Mouse (Mus musculus) embryonic facial prominence, embryonic 13.5 days (tissue): ENCODE results near the gene Ttc21b. TPM values are rescaled to one million over a fixed set of nuclear protein-coding genes. Genes with fewer than 3 reads are reported as not detected.
A peak's percentile ranks its signal among the peaks of the same experiment; 100 is the strongest.

Experiments
- ATAC-seq: fragments of 200-750 bp; cut with Nextera tagmentation; 2 replicates; pipeline ENCODE4 v1.8.0; 2017; ENCODE audit warnings: low read depth; ENCODE audit not compliant: insufficient number of reproducible peaks, insufficient read depth, low FRiP score, low TSS enrichment
- H3K27ac ChIP-seq: fragments of 300-500 bp; sonication (generic); 2 replicates; pipeline ENCODE4 v1.5.1; 2015; ENCODE audit warnings: moderate library complexity, mild to moderate bottlenecking, inconsistent platforms
- H3K27me3 ChIP-seq: fragments of 300-500 bp; sonication (generic); 2 replicates; pipeline ENCODE4 v1.6.1; 2015; ENCODE audit warnings: mild to moderate bottlenecking, inconsistent platforms
- H3K36me3 ChIP-seq: fragments of 300-500 bp; sonication (generic); 2 replicates; pipeline ENCODE4 v1.6.1; 2015; ENCODE audit warnings: mild to moderate bottlenecking, inconsistent platforms
- H3K4me1 ChIP-seq: fragments of 300-500 bp; sonication (generic); 2 replicates; pipeline ENCODE4 v1.6.1; 2015; ENCODE audit warnings: inconsistent platforms
- H3K4me2 ChIP-seq: fragments of 300-500 bp; sonication (generic); 2 replicates; pipeline ENCODE4 v1.6.1; 2015; ENCODE audit warnings: moderate library complexity, mild to moderate bottlenecking, inconsistent platforms
- H3K4me3 ChIP-seq: fragments of 300-500 bp; sonication (generic); 2 replicates; pipeline ENCODE4 v1.5.1; 2015; ENCODE audit warnings: mild to moderate bottlenecking, inconsistent platforms
- H3K9ac ChIP-seq: fragments of 300-500 bp; sonication (generic); 2 replicates; pipeline ENCODE4 v1.6.1; 2015; ENCODE audit warnings: mild to moderate bottlenecking, inconsistent platforms
- H3K9me3 ChIP-seq: fragments of 300-500 bp; sonication (generic); 2 replicates; pipeline ENCODE4 v1.6.1; 2016; ENCODE audit warnings: inconsistent platforms
- WGBS: fragments of 180-500 bp; shearing (Covaris S2); methylation state at CpG from one replicate; pipeline ENCODE4 v1.1.7; 2015; ENCODE audit warnings: mixed read lengths; 5-methylcytosine and 5-hydroxymethylcytosine counted together
- polyA plus RNA-seq: library from polyadenylated mRNA; unstranded; fragments of >200 nt; fragmentation: Nextera tagmentation; extraction: Ambion mirVana; gene quantifications from 2 replicates; pipeline ENCODE4 v1.2.1, GENCODE M21; 2015

Gene Ttc21b
- polyA plus RNA-seq, 1 experiment from 2014 or later, result 13.8 TPM

- H3K9ac ChIP-seq, result no peak overlapping the region
- H3K4me2 ChIP-seq, result no peak overlapping the region
- no peak overlapping the region for H3K27ac ChIP-seq
- H3K4me3 ChIP-seq, result no peak overlapping the region
- H3K27me3 ChIP-seq, result no peaks in the 10 kb centered on the region; the same call in 1 of the 2 replicates
- H3K36me3 ChIP-seq, result no peaks in the 10 kb centered on the region
- WGBS, result 78% methylated on average over 11 of the region's 11 CpGs
- ATAC-seq, result no peak
- H3K9me3 ChIP-seq, result no peaks in the 10 kb centered on the region
- H3K4me1 ChIP-seq, result peaks cover 12% of the 10 kb centered on the region
These were observed 85.7 kb downstream of the Ttc21b start for GRCm38 (mm10) chr2:66170721-66171120.

GRCm38 (mm10) chr2:66165025-66165424 is 91.4 kb downstream of the Ttc21b start:
- H3K9me3 ChIP-seq, result no peaks in the 10 kb centered on the region
- H3K36me3 ChIP-seq, result no peaks in the 10 kb centered on the region
- no peak for ATAC-seq
- H3K27ac ChIP-seq, result no peak overlapping the region
- no peak overlapping the region for H3K4me3 ChIP-seq
- no peak overlapping the region for H3K4me2 ChIP-seq
- 95% methylated on average over 8 of the region's 8 CpGs for whole genome bisulfite sequencing
- no peaks in the 10 kb centered on the region for H3K27me3 ChIP-seq
- H3K4me1 ChIP-seq, result no peaks in the 10 kb centered on the region
- no peak overlapping the region for H3K9ac ChIP-seq

GRCm38 (mm10) chr2:66158140-66158915 is 98.1 kb downstream of the Ttc21b start:
- WGBS, result 35% methylated on average over 7 of the region's 7 CpGs
- Histone ChIP-seq H3K4me3 (no peak overlapping the region), H3K36me3 (no peaks in the 10 kb centered on the region), H3K4me1 (0 out of 2 replicates have a peak, but pooled peaks cover 6% of the 10 kb centered on the region), H3K27ac (no peak overlapping the region), H3K27me3 (no peaks in the 10 kb centered on the region), H3K9ac (no peak overlapping the region), H3K4me2 (no peak overlapping the region), H3K9me3 (no peaks in the 10 kb centered on the region)
- no peak for ATAC-seq

- Histone ChIP-seq H3K9me3 (no peaks in the 10 kb centered on the region), H3K36me3 (no peaks in the 10 kb centered on the region), H3K9ac (no peak overlapping the region), H3K4me2 (no peak overlapping the region), H3K27me3 (no peaks in the 10 kb centered on the region), H3K4me1 (no peaks in the 10 kb centered on the region), H3K4me3 (no peak overlapping the region), H3K27ac (no peak overlapping the region)
- 77% methylated on average over 2 of the region's 2 CpGs for WGBS
- ATAC-seq, result no peak
These were observed 105.0 kb downstream of the Ttc21b start for GRCm38 (mm10) chr2:66151436-66151835.

GRCm38 (mm10) chr2:66150531-66150930 is 105.9 kb downstream of the Ttc21b start:
- no peak overlapping the region for H3K27ac ChIP-seq
- no peaks in the 10 kb centered on the region for H3K9me3 ChIP-seq
- H3K9ac ChIP-seq, result no peak overlapping the region
- no peaks in the 10 kb centered on the region for H3K36me3 ChIP-seq
- H3K4me3 ChIP-seq, result no peak overlapping the region
- 28% methylated on average over 3 of the region's 3 CpGs for WGBS
- ATAC-seq, result no peak
- H3K4me2 ChIP-seq, result no peak overlapping the region
- H3K27me3 ChIP-seq, result no peaks in the 10 kb centered on the region
- H3K4me1 ChIP-seq, result no peaks in the 10 kb centered on the region

- H3K36me3 ChIP-seq, result no peaks in the 10 kb centered on the region
- H3K27ac ChIP-seq, result no peak overlapping the region
- no peak overlapping the region for H3K4me2 ChIP-seq
- no peaks in the 10 kb centered on the region for H3K27me3 ChIP-seq
- 77% methylated on average over 10 of the region's 10 CpGs for WGBS
- no peak overlapping the region for H3K4me3 ChIP-seq
- no peaks in the 10 kb centered on the region for H3K4me1 ChIP-seq
- H3K9ac ChIP-seq, result no peak overlapping the region
- H3K9me3 ChIP-seq, result no peaks in the 10 kb centered on the region
- no peak for ATAC-seq
These were observed 107.7 kb downstream of the Ttc21b start for GRCm38 (mm10) chr2:66148654-66149230.

GRCm38 (mm10) chr2:66146473-66146872 is 109.9 kb downstream of the Ttc21b start:
- H3K36me3 ChIP-seq, result no peaks in the 10 kb centered on the region
- ATAC-seq, result no peak
- WGBS, result 39% methylated on average over 4 of the region's 4 CpGs

GRCm38 (mm10) chr2:66144770-66145169 is 111.6 kb downstream of the Ttc21b start:
- 41% methylated on average over 5 of the region's 5 CpGs for WGBS
- H3K4me1 ChIP-seq, result peaks cover 7% of the 10 kb centered on the region

More at GRCm38 (mm10) chr2:66146473-66146872, 109.9 kb downstream of the Ttc21b start:
- Histone ChIP-seq H3K4me1 (no peaks in the 10 kb centered on the region), H3K27ac (no peak overlapping the region), H3K4me3 (no peak overlapping the region), H3K4me2 (no peak overlapping the region), H3K27me3 (no peaks in the 10 kb centered on the region), H3K9ac (no peak overlapping the region), H3K9me3 (no peaks in the 10 kb centered on the region)

GRCm38 (mm10) chr2:66143284-66143683 is 113.1 kb downstream of the Ttc21b start:
- no peak overlapping the region for H3K4me3 ChIP-seq
- no peak overlapping the region for H3K27ac ChIP-seq
- no peak for ATAC-seq
- no peak overlapping the region for H3K9ac ChIP-seq
- no peaks in the 10 kb centered on the region for H3K36me3 ChIP-seq
- no peaks in the 10 kb centered on the region for H3K27me3 ChIP-seq
- no peak overlapping the region for H3K4me2 ChIP-seq
- no peaks in the 10 kb centered on the region for H3K9me3 ChIP-seq
- H3K4me1 ChIP-seq, result peaks cover 7% of the 10 kb centered on the region
- WGBS, result 92% methylated on average over 4 of the region's 4 CpGs

More at GRCm38 (mm10) chr2:66144770-66145169, 111.6 kb downstream of the Ttc21b start:
- ATAC-seq, result no peak
- Histone ChIP-seq H3K27ac (no peak overlapping the region), H3K9me3 (no peaks in the 10 kb centered on the region), H3K4me2 (no peak overlapping the region), H3K27me3 (no peaks in the 10 kb centered on the region), H3K9ac (no peak overlapping the region), H3K4me3 (no peak overlapping the region), H3K36me3 (no peaks in the 10 kb centered on the region)

GRCm38 (mm10) chr2:66142711-66143110 is 113.7 kb downstream of the Ttc21b start:
- H3K4me3 ChIP-seq, result no peak overlapping the region
- WGBS, result 84% methylated on average over 2 of the region's 2 CpGs
- H3K27me3 ChIP-seq, result no peaks in the 10 kb centered on the region
- H3K9me3 ChIP-seq, result no peaks in the 10 kb centered on the region
- no peak overlapping the region for H3K27ac ChIP-seq
- no peaks in the 10 kb centered on the region for H3K36me3 ChIP-seq
- peaks cover 7% of the 10 kb centered on the region for H3K4me1 ChIP-seq
- H3K9ac ChIP-seq, result no peak overlapping the region
- H3K4me2 ChIP-seq, result no peak overlapping the region
- no peak for ATAC-seq

GRCm38 (mm10) chr2:66142268-66142667 is 114.1 kb downstream of the Ttc21b start:
- no peaks in the 10 kb centered on the region for H3K36me3 ChIP-seq

GRCm38 (mm10) chr2:66140246-66140645 is 116.2 kb downstream of the Ttc21b start:
- no peaks in the 10 kb centered on the region for H3K36me3 ChIP-seq
- no peak overlapping the region for H3K4me2 ChIP-seq
- WGBS, result 23% methylated on average over 4 of the region's 4 CpGs
- H3K9ac ChIP-seq, result no peak overlapping the region
- no peaks in the 10 kb centered on the region for H3K27me3 ChIP-seq
- no peak overlapping the region for H3K4me3 ChIP-seq
- 0 out of 2 replicates have a peak overlapping the region, but pooled peaks have one; percentile 9 for H3K27ac ChIP-seq
- H3K9me3 ChIP-seq, result no peaks in the 10 kb centered on the region
- no peak for ATAC-seq
- peaks cover 7% of the 10 kb centered on the region for H3K4me1 ChIP-seq

More at GRCm38 (mm10) chr2:66142268-66142667, 114.1 kb downstream of the Ttc21b start:
- H3K9me3 ChIP-seq, result no peaks in the 10 kb centered on the region
- no peak overlapping the region for H3K9ac ChIP-seq
- no peak overlapping the region for H3K27ac ChIP-seq
- H3K27me3 ChIP-seq, result no peaks in the 10 kb centered on the region
- 95% methylated on average over 2 of the region's 2 CpGs for WGBS
- no peak for ATAC-seq
- H3K4me1 ChIP-seq, result peaks cover 7% of the 10 kb centered on the region
- H3K4me3 ChIP-seq, result no peak overlapping the region
- no peak overlapping the region for H3K4me2 ChIP-seq
